Mouse (Mus musculus) MEL (cell line): ENCODE measurements at regions not wholly inside any gene's neighbourhood (a gene's known extent, or its start where the extent isn't known, plus 50 kb on each side); places are given as distances from the start of the nearest gene placed in this dataset.
A peak's percentile ranks its signal among the peaks of the same experiment; 100 is the strongest.

Experiments
- DNase-seq: peaks from one replicate; pipeline ENCODE4 v3.0.0; 2011; ENCODE audit warnings: low read depth, low spot score
- H3K27ac ChIP-seq: 2 replicates; pipeline ENCODE4 v1.5.1; 2012; ENCODE audit warnings: low read depth, mild to moderate bottlenecking, control low read depth, low read length, moderate library complexity; ENCODE audit not compliant: control insufficient read depth
- H3K27me3 ChIP-seq, 2 experiments: fragments of 150-350 bp in 1 of 2; sonication (generic) in 1 of 2; 2 replicates each; pipeline ENCODE4 v1.6.1; 2012; ENCODE audit warnings: low read length in 2 of 2, mild to moderate bottlenecking in 2 of 2, improper control_type of control experiment in 1 of 2, moderate library complexity in 1 of 2; ENCODE audit not compliant: insufficient read depth in 2 of 2, control insufficient read depth in 1 of 2
- H3K36me3 ChIP-seq, 2 experiments: 2 replicates each; pipeline ENCODE4 v1.6.1; 2012 to 2014; ENCODE audit warnings: low read length in 2 of 2, improper control_type of control experiment in 1 of 2, inconsistent platforms in 1 of 2, mild to moderate bottlenecking in 1 of 2; ENCODE audit not compliant: insufficient read depth in 2 of 2, control insufficient read depth in 1 of 2
- H3K4me1 ChIP-seq, 2 experiments: fragments of 150-350 bp in 1 of 2; sonication (generic) in 1 of 2; 2 replicates each; pipeline ENCODE4 v1.6.1; 2012; ENCODE audit warnings: low read length in 2 of 2, improper control_type of control experiment in 1 of 2, mild to moderate bottlenecking in 1 of 2; ENCODE audit not compliant: insufficient read depth in 2 of 2, control insufficient read depth in 1 of 2
- H3K4me3 ChIP-seq, 2 experiments: fragments of 150-350 bp in 1 of 2; sonication (generic) in 1 of 2; 2 replicates each; pipeline ENCODE4 v1.5.1; 2012; ENCODE audit warnings: low read depth in 2 of 2, low read length in 2 of 2, mild to moderate bottlenecking in 2 of 2, moderate library complexity in 2 of 2, control low read depth in 1 of 2, improper control_type of control experiment in 1 of 2; ENCODE audit not compliant: control insufficient read depth in 1 of 2, insufficient read depth in 1 of 2
- H3K79me2 ChIP-seq: 2 replicates; pipeline ENCODE4 v1.6.1; 2012; ENCODE audit warnings: mild to moderate bottlenecking, low read length, moderate library complexity; ENCODE audit not compliant: control insufficient read depth, poor library complexity, insufficient read depth
- H3K9ac ChIP-seq: 2 replicates; pipeline ENCODE4 v1.6.1; 2012; ENCODE audit warnings: low read depth, mild to moderate bottlenecking, control low read depth, low read length, moderate library complexity; ENCODE audit not compliant: control insufficient read depth, poor library complexity, severe bottlenecking
- H3K9me3 ChIP-seq: fragments of 150-350 bp; sonication (generic); replicated peaks from 2 replicates; pipeline ENCODE4 v1.6.1; 2012; ENCODE audit warnings: mild to moderate bottlenecking, low read length, improper control_type of control experiment, moderate library complexity; ENCODE audit not compliant: insufficient read depth
- CHD1 ChIP-seq: IDR thresholded peaks from 2 replicates; pipeline ENCODE4 v1.6.1; 2012; ENCODE audit warnings: low read depth, mild to moderate bottlenecking, inconsistent platforms, low read length, improper control_type of control experiment
- CTCF ChIP-seq, 3 experiments: IDR thresholded peaks in 2 of 3; conservative IDR thresholded peaks in 1 of 3; 2 replicates each; pipeline ENCODE4 v1.5.1; 2011 to 2012; ENCODE audit warnings: low read length in 3 of 3, low read depth in 2 of 3, mild to moderate bottlenecking in 2 of 3, improper control_type of control experiment in 1 of 3, inconsistent platforms in 1 of 3, mixed read lengths in 1 of 3, moderate library complexity in 1 of 3; ENCODE audit not compliant: control insufficient read depth in 1 of 3, insufficient read depth in 1 of 3, poor library complexity in 1 of 3, severe bottlenecking in 1 of 3
- E2F4 ChIP-seq: IDR thresholded peaks from 2 replicates; pipeline ENCODE4 v1.6.1; 2011; ENCODE audit warnings: low read depth, low read length, improper control_type of control experiment, borderline replicate concordance
- ELF1 ChIP-seq: IDR thresholded peaks from 2 replicates; pipeline ENCODE4 v1.6.1; 2014; ENCODE audit warnings: low read depth, mild to moderate bottlenecking, inconsistent platforms, low read length, improper control_type of control experiment, moderate library complexity
- EP300 ChIP-seq, 2 experiments: IDR thresholded peaks; 2 replicates each; pipeline ENCODE4 v1.6.1; 2011; ENCODE audit warnings: improper control_type of control experiment in 2 of 2, low read length in 2 of 2, low read depth in 1 of 2, mild to moderate bottlenecking in 1 of 2
- GABPA ChIP-seq: IDR thresholded peaks from 2 replicates; pipeline ENCODE4 v1.6.1; 2012; ENCODE audit warnings: low read depth, mild to moderate bottlenecking, inconsistent platforms, low read length, improper control_type of control experiment, moderate library complexity
- HCFC1 ChIP-seq: IDR thresholded peaks from 2 replicates; pipeline ENCODE4 v1.6.1; 2012; ENCODE audit warnings: low read depth, mild to moderate bottlenecking, inconsistent platforms, low read length, improper control_type of control experiment, moderate library complexity
- JUND ChIP-seq: IDR thresholded peaks from 2 replicates; pipeline ENCODE4 v1.6.1; 2011; ENCODE audit warnings: low read depth, mild to moderate bottlenecking, improper control_type of control experiment, low read length
- KAT2A ChIP-seq: conservative IDR thresholded peaks from 2 replicates; pipeline ENCODE4 v1.6.1; 2012; ENCODE audit warnings: low read depth, low read length, improper control_type of control experiment, inconsistent platforms
- MAFK ChIP-seq: IDR thresholded peaks from 2 replicates; pipeline ENCODE4 v1.6.1; 2011; ENCODE audit warnings: low read depth, mild to moderate bottlenecking, low read length, improper control_type of control experiment, borderline replicate concordance
- MAZ ChIP-seq: IDR thresholded peaks from 2 replicates; pipeline ENCODE4 v1.6.1; 2012; ENCODE audit warnings: low read depth, mild to moderate bottlenecking, inconsistent platforms, low read length, improper control_type of control experiment
- MEF2A ChIP-seq: IDR thresholded peaks from 2 replicates; pipeline ENCODE4 v1.6.1; 2014; ENCODE audit warnings: low read depth, mild to moderate bottlenecking, inconsistent platforms, low read length, improper control_type of control experiment; ENCODE audit not compliant: poor library complexity, insufficient replicate concordance, severe bottlenecking; ENCODE audit errors: extremely low read depth
- MXI1 ChIP-seq: IDR thresholded peaks from 2 replicates; pipeline ENCODE4 v1.6.1; 2011; ENCODE audit warnings: mild to moderate bottlenecking, low read depth, low read length, improper control_type of control experiment
- MYB ChIP-seq: IDR thresholded peaks from 2 replicates; pipeline ENCODE4 v1.6.1; 2011; ENCODE audit warnings: mild to moderate bottlenecking, low read depth, low read length, improper control_type of control experiment
- MYC ChIP-seq: IDR thresholded peaks from 2 replicates; pipeline ENCODE4 v1.6.1; 2011; ENCODE audit warnings: low read depth, mild to moderate bottlenecking, low read length, improper control_type of control experiment, moderate library complexity
- NELFE ChIP-seq: IDR thresholded peaks from 2 replicates; pipeline ENCODE4 v1.6.1; 2011; ENCODE audit warnings: low read depth, low read length, improper control_type of control experiment
- NRF1 ChIP-seq: IDR thresholded peaks from 2 replicates; pipeline ENCODE4 v1.6.1; 2014; ENCODE audit warnings: low read depth, mild to moderate bottlenecking, inconsistent platforms, low read length, improper control_type of control experiment, moderate library complexity; ENCODE audit not compliant: poor library complexity, insufficient read depth, severe bottlenecking
- POLR2A ChIP-seq, 2 experiments: IDR thresholded peaks; 2 replicates each; pipeline ENCODE4 v1.6.1; 2011 to 2012; ENCODE audit warnings: low read length in 2 of 2, mild to moderate bottlenecking in 2 of 2, control low read depth in 1 of 2, improper control_type of control experiment in 1 of 2, low read depth in 1 of 2, moderate library complexity in 1 of 2; ENCODE audit not compliant: control insufficient read depth in 1 of 2, insufficient read depth in 1 of 2, poor library complexity in 1 of 2
- RAD21 ChIP-seq: IDR thresholded peaks from 2 replicates; pipeline ENCODE4 v1.6.1; 2011; ENCODE audit warnings: mild to moderate bottlenecking, low read depth, low read length, improper control_type of control experiment
- RCOR1 ChIP-seq: IDR thresholded peaks from 2 replicates; pipeline ENCODE4 v1.6.1; 2012; ENCODE audit warnings: low read depth, mild to moderate bottlenecking, inconsistent platforms, low read length, improper control_type of control experiment
- TBP ChIP-seq: IDR thresholded peaks from 2 replicates; pipeline ENCODE4 v1.8.0; 2011; ENCODE audit warnings: low read depth, low read length, improper control_type of control experiment
- TCF12 ChIP-seq: IDR thresholded peaks from 2 replicates; pipeline ENCODE4 v1.6.1; 2014; ENCODE audit warnings: low read depth, mild to moderate bottlenecking, inconsistent platforms, low read length, improper control_type of control experiment, moderate library complexity
- UBTF ChIP-seq: IDR thresholded peaks from 2 replicates; pipeline ENCODE4 v1.6.1; 2012; ENCODE audit warnings: low read depth, mild to moderate bottlenecking, inconsistent platforms, low read length, improper control_type of control experiment, moderate library complexity, borderline replicate concordance; ENCODE audit not compliant: insufficient read depth
- USF1 ChIP-seq: IDR thresholded peaks from 2 replicates; pipeline ENCODE4 v1.6.1; 2014; ENCODE audit warnings: low read depth, mild to moderate bottlenecking, inconsistent platforms, low read length, improper control_type of control experiment, moderate library complexity
- USF2 ChIP-seq, 2 experiments: IDR thresholded peaks; 2 replicates each; pipeline ENCODE4 v1.6.1; 2011 to 2012; ENCODE audit warnings: improper control_type of control experiment in 2 of 2, low read length in 2 of 2, borderline replicate concordance in 1 of 2, inconsistent platforms in 1 of 2, low read depth in 1 of 2, mild to moderate bottlenecking in 1 of 2; ENCODE audit not compliant: insufficient read depth in 1 of 2
- ZC3H11A ChIP-seq: IDR thresholded peaks from 2 replicates; pipeline ENCODE4 v1.6.1; 2012; ENCODE audit warnings: low read depth, mild to moderate bottlenecking, inconsistent platforms, low read length, improper control_type of control experiment
- ZMIZ1 ChIP-seq: IDR thresholded peaks from 2 replicates; pipeline ENCODE4 v1.6.1; 2012; ENCODE audit warnings: low read depth, mild to moderate bottlenecking, inconsistent platforms, low read length, improper control_type of control experiment, moderate library complexity
- ZNF384 ChIP-seq: IDR thresholded peaks from 2 replicates; pipeline ENCODE4 v1.6.1; 2012; ENCODE audit warnings: low read depth, mild to moderate bottlenecking, inconsistent platforms, low read length, improper control_type of control experiment

DNA sequence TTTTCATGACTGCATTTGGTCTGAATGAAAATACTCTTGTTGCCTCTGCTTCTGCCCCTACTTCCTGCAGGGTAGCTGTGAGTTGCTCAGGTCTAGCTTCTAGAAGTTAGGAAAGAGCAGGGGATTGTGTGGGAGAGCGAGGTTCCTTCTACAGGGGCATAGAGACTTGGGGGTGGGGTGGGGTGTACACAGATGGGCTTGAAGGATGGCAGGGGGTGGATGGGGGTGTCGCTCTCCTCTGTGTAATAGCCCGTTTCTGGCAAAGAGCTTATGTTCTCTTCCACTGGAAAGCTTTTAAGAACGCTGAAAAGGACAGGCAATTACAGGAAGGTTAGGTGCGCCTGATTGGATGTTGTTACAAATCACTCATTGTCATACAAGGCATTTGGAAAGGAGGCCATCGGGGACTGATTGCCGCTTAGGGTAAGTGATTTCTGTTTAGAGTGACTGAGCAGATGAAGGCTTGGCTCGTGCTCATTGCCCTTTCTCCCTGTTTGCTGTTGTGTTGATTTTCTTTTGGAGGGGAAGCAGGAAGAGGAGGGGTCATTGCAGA is 629.3 kb upstream of the Fam160b2 start:
- Histone ChIP-seq H3K4me3 (no peak overlapping the region), H3K9ac (no peak overlapping the region), H3K4me1 (peaks cover 0 to 14% of the 10 kb centered on the region in 2 experiments; a peak in 2 of 4 replicates), H3K9me3 (no peaks in the 10 kb centered on the region), H3K27ac (no peak overlapping the region), H3K36me3 (peaks cover 0 to 11% of the 10 kb centered on the region in 2 experiments; a peak in 2 of 4 replicates), H3K27me3 (no peaks in the 10 kb centered on the region)
- TF ChIP-seq NRF1: no peak
- no peak for TF ChIP-seq GABPA
- no peak for TF ChIP-seq USF2 (IDR thresholded peaks at IDR 0.05; ENCODE audit: borderline replicate concordance in 1 of 2, insufficient read depth in 1 of 2, low read depth in 1 of 2, low read length in 2 of 2)
- TF ChIP-seq CTCF (IDR thresholded peaks at IDR 0.05 in 2 of 3, conservative IDR thresholded peaks at IDR 0.05 in 1 of 3; ENCODE audit: control insufficient read depth in 1 of 3, insufficient read depth in 1 of 3, low read depth in 2 of 3, low read length in 3 of 3, poor library complexity in 1 of 3, severe bottlenecking in 1 of 3): no peak
- no peak for TF ChIP-seq TCF12
- TF ChIP-seq USF1: no peak
- TF ChIP-seq TBP: no peak
- TF ChIP-seq RCOR1: no peak
- TF ChIP-seq E2F4: no peak
- no peak for TF ChIP-seq MAFK
- no peak for TF ChIP-seq CHD1
- TF ChIP-seq MEF2A: no peak
- TF ChIP-seq UBTF: no peak
- no peak for TF ChIP-seq NELFE
- TF ChIP-seq POLR2A (IDR thresholded peaks at IDR 0.05; ENCODE audit: control insufficient read depth in 1 of 2, insufficient read depth in 1 of 2, low read depth in 1 of 2, low read length in 2 of 2, poor library complexity in 1 of 2): no peak
- no peak for TF ChIP-seq EP300 (IDR thresholded peaks at IDR 0.05; ENCODE audit: low read depth in 1 of 2, low read length in 2 of 2)
- no peak for TF ChIP-seq HCFC1
- TF ChIP-seq KAT2A: no peak
- TF ChIP-seq, all 39 proteins: peak for 0
- no peak for DNase-seq
- no peaks in the 10 kb centered on the region for H3K79me2 ChIP-seq

DNA sequence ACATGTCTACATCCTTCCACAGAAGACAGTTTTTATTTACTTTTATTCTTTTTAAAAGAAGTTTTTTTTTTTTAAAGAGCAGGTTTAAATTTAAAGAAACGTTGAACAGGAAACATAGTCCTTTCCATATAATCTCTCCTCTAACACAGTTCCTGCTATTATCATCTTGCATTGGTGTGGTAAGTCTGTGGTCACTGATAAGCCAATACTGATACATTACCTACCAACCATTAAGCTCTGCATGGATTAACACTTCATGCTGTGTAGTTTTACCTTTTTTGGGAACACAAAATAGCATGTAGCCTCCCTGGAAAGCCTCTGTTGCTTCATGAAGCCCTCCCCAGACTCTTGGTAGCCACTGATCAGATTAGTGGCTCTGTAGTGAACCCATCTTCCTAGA is 617.4 kb upstream of the Fam160b2 start:
- peak; percentile 79 for DNase-seq
- no peak overlapping the region for H3K4me3 ChIP-seq
- no peak overlapping the region for H3K9ac ChIP-seq
- H3K36me3 ChIP-seq: peaks cover 0 to 38% of the 10 kb centered on the region in 2 experiments; a peak in 2 of 4 replicates
- H3K79me2 ChIP-seq: no peaks in the 10 kb centered on the region
- peak overlapping the region; percentile 97 for H3K27ac ChIP-seq
- no peaks in the 10 kb centered on the region for H3K27me3 ChIP-seq
- H3K4me1 ChIP-seq: peaks cover 18 to 28% of the 10 kb centered on the region in 2 experiments
- no peaks in the 10 kb centered on the region for H3K9me3 ChIP-seq
- TF ChIP-seq ZC3H11A (no peak), MAFK (0 out of 2 replicates have a peak, but pooled peaks have one; percentile 49), UBTF (no peak), POLR2A (IDR thresholded peaks at IDR 0.05; ENCODE audit: control insufficient read depth in 1 of 2, insufficient read depth in 1 of 2, low read depth in 1 of 2, low read length in 2 of 2, poor library complexity in 1 of 2) (no peak), ZNF384 (peak; percentile 94), TBP (no peak), MYB (peak; percentile 89), HCFC1 (peak; percentile 55; the same call in 1 of the 2 replicates), NRF1 (no peak), ZMIZ1 (no peak), RAD21 (no peak; the same call in 1 of the 2 replicates), ELF1 (no peak), TCF12 (peak; percentile 98), RCOR1 (peak; percentile 95), MAZ (no peak), JUND (peak; percentile 74; the same call in 1 of the 2 replicates), MXI1 (no peak), MYC (0 out of 2 replicates have a peak, but pooled peaks have one; percentile 76)
